Mouse (Mus musculus): Measurements from ENCODE around the gene Luc7l3. TPM values are rescaled to one million over a fixed set of nuclear protein-coding genes. Genes with fewer than 3 reads are reported as not detected.

Luc7l3 gene
- polyA plus RNA-seq, 3 experiments from 2014 or later: 117 to 168 (median 166) TPM

- ATAC-seq: no peak
These were observed 68.1 kb downstream of the Luc7l3 start for GRCm38 (mm10) chr11:94253691-94254090.

GRCm38 (mm10) chr11:94253156-94253555, 68.6 kb downstream of the Luc7l3 start:
- peak; percentile 46 for ATAC-seq

DNA sequence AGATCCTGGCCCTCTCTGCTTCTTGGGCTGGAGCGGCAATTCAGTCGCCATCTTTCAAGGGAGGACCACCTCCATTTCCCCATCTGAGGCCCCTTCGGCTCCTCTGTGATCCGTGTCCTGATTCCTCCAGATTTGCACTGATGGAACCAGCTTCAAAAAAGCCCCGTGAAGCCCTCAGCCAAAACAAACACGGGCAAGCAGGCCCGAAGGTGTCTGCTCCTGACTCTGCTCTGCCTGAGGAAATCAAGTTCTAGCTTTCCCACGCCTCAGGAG, 75.1 kb downstream of the Luc7l3 start:
- no peak for ATAC-seq

DNA sequence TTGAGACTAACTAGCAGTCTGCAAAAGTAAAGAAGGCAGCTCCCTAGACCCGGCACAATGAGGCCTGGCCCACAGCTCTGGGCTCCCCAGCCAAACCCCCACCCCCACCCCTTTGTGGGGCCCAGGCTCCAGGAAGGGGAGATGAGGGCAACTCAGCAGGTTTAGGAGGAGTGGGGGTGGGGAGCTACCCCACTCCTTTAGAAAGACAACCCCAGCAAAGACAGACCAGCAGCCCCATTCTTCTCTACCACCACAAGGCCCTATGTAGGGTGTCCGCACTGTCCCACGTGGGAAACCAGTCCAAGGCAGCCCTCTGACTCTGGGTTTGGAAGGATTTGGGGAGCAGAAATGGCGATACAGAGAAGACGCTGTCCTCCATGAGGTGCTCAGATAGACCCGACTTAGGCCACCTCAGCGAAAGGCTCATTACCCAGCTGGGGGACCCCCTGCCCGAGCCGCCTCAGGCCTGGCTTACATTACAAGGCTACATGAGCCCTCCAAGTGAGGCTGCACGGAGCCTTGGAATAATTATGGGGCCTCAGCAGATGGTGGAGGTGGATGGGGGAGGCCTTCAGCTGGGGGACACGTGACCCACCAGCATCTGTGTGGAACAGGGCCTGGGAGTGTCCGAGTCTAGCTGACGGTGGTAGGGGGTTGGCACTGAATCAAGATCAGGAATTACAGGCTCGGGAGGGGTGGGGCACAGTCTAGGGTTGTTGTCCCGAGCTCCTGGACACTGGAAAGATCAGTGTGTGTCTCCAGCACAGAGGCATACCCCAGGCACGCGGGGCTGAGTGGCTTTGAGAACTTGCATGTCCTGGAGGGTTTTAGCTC, 75.6 kb downstream of the Luc7l3 start, which contains the start of gene Wfikkn2:
Gene Wfikkn2 (minus strand): TSS at position 51 of the 834 bp plus-strand sequence.
- no peak for ATAC-seq

DNA sequence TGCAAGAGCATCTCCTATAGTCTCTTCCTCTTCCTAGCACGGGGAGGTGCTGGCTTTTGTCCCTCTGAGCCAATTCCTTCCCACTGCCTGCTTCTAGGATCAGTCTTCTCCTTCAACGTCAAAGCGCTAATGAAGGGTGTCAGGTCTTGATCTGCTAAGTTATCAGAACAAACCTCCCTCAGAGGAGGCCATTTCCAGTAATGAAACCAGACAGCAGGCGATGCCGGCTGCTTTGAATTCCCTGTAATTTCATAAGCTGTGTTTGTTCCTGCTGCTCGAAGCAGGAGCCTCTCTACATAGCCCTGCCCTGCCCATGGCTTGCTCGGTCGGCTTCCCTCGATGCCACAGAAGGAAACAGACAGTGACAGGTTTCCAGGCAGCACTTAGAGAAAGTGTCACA, 77.4 kb downstream of the Luc7l3 start:
- ATAC-seq: no peak

DNA sequence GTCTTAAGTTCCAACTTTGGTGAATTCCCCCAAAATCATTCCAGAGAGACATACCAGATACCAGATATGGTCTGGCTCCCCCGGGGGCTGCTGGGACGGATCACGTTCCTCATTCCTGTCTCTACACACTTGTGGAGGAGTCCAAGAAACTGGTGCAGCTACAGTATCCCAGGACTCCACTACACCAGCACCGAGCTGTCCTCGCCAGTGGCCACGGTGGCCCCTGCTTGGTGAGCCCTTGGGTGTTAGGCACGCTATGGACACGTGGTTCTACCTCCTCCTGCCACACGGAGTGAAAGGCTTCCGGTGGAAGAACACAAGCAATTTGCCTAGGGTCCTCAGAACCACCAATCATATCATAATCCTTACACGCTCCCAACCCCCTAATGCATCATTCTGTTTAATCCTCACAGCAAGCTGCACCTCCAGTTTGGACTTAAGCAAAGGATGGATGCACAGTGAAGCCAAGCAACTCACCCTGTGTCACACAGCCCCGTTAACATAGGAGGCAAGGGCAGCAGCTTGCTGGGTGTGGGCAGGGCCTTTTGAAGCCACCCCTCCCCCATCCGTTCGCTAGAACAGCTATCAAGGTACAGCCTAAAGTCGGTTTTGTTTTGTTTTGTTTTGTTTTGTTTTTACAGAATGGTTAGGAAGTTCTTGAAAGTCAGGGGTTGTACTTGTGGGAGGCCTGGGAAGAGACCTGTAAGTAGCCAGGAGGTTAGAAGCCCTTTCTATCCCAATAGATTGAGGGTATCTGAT, 78.2 kb downstream of the Luc7l3 start:
- ATAC-seq: peak; percentile 46

DNA sequence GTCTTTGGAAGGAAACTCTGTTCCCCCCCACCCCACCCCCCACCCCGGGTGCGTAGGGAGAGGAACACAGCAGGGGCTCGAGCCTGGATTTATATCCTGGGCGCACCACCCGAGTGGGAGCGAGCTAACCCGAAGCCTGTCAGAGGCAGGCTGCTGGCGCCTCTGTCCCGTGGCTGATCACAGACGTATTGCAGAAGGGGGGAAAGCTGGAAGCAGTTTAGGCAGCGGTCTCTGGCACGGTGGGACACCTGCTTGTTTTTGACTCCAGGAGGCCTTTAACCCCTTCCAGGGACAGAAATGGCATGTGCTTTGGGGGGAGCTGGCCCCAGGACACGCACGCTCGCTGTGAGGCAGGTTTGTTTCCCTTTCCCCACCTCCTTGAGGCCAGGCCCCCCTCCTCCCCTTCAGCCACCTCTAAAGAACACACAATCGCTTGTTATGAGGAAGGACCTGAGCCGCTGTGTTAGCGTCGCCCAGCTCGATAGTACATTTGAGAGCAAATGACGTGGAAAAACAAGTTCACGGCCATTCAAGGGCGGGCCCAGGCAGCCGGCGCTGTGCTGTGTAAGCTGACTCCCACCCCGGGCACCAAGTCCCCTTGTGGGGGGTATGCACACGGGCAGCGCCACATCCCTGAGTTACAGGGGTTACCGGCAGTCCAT, 78.9 kb downstream of the Luc7l3 start:
- ATAC-seq: no peak

DNA sequence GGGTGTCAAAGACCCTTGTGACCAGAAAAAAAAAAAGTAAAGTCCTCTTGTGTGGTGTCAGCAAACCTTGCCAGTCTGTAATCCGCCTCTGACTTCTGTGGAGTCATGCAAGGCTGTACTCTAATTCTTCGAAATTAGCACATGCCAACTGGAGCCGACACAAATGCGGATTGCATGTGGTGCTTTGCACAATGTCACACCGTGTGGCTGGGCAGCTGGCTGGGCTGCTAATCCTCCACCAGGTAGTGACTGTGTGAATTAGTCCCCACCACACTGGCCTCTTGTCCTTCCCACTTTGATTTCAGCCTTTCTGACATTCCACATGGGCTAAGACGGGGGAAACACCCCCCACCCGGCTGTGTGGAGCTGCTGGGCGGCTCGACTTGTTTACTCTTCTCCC, 82.1 kb downstream of the Luc7l3 start:
- no peak for ATAC-seq

GRCm38 (mm10) chr11:94238786-94239185, 83.0 kb downstream of the Luc7l3 start:
- no peak for ATAC-seq

Other genes with a start within 250 kb of the Luc7l3 start
- gene Tob1, start 110.5 kb downstream of the Luc7l3 start, polyA plus RNA-seq (2017; shearing (Covaris generic)): 1 to 10 TPM; 4.3 to 6.7 (median 5.3) TPM
- gene Wfikkn2, start 76.0 kb downstream of the Luc7l3 start, polyA plus RNA-seq (2017; shearing (Covaris generic)): 1 to 10 TPM in 2 of 3 experiments, under 1 TPM in 1; 0.10 to 1.5 (median 1.2) TPM
- gene Gm21885, start 40.1 kb downstream of the Luc7l3 start, polyA plus RNA-seq (2017; shearing (Covaris generic)): 1 to 10 TPM; 1.6 to 1.7 (median 1.7) TPM
- gene Ankrd40, start 6.0 kb upstream of the Luc7l3 start, polyA plus RNA-seq (2017; shearing (Covaris generic)): 10 to 100 TPM; 10.9 to 18.7 (median 17.1) TPM
- 1 to 10 TPM in 2 of 3 experiments, under 1 TPM in 1; 0.70 to 4.0 (median 1.9) TPM for gene Abcc3, start 71.0 kb upstream of the Luc7l3 start, polyA plus RNA-seq (2017; shearing (Covaris generic))
- gene Cacna1g, start 152.2 kb upstream of the Luc7l3 start, polyA plus RNA-seq (2017; shearing (Covaris generic)): not detected
- not detected for gene Spata20, start 164.2 kb upstream of the Luc7l3 start, polyA plus RNA-seq (2017; shearing (Covaris generic))
- not detected for gene Epn3, start 178.0 kb upstream of the Luc7l3 start, polyA plus RNA-seq (2017; shearing (Covaris generic))
- gene Mycbpap, start 199.8 kb upstream of the Luc7l3 start, polyA plus RNA-seq (2017; shearing (Covaris generic)): not detected
- 1 to 10 TPM in 2 of 3 experiments, under 1 TPM in 1; 0.31 to 1.9 (median 1.6) TPM for gene Rsad1, start 227.3 kb upstream of the Luc7l3 start, polyA plus RNA-seq (2017; shearing (Covaris generic))
- gene Chad, start 243.1 kb upstream of the Luc7l3 start, polyA plus RNA-seq (2017; shearing (Covaris generic)): under 1 TPM; 0.43 to 0.69 (median 0.47) TPM

All from inflammation-experienced regulatory T-cells, adult 6 months (primary cell).